Mouse (Mus musculus) colon, adult 2 months (tissue): ENCODE measurements around the gene Srsf6. TPM values are rescaled to one million over a fixed set of nuclear protein-coding genes. Genes with fewer than 3 reads are reported as not detected.

Experiments used
- polyA plus RNA-seq: library from polyadenylated mRNA; depleted of rRNA; stranded (reverse); fragments of >200 nt; gene quantifications from 2 replicates; pipeline ENCODE4 v1.2.3, GENCODE M21; 2012; rRNA removed

The Srsf6 gene
- polyA plus RNA-seq: 99.4 and 119 TPM in 2 replicates

GRCm38 (mm10) chr2:162931123-162931673 is at the start of gene Srsf6:
Gene Srsf6 (plus strand): TSS chr2:162931528.

GRCm38 (mm10) chr2:162943148-162943846 is 12.0 kb downstream of the Srsf6 start, which contains the start of gene L3mbtl1:
Gene L3mbtl1 (plus strand): TSS chr2:162943472.

Other genes with a start within 250 kb of the Srsf6 start
- 0.09 and 0.15 TPM in 2 replicates for gene L3mbtl1, start 11.9 kb downstream of the Srsf6 start, polyA plus RNA-seq
- gene Sgk2, start 55.8 kb downstream of the Srsf6 start, polyA plus RNA-seq: 16.2 and 27.7 TPM in 2 replicates
- 14.6 and 16.8 TPM in 2 replicates for gene Ift52, start 85.8 kb downstream of the Srsf6 start, polyA plus RNA-seq
- 4.4 and 4.7 TPM in 2 replicates for gene Mybl2, start 123.2 kb downstream of the Srsf6 start, polyA plus RNA-seq
- not detected in 2 replicates for gene Gtsf1l, start 156.3 kb downstream of the Srsf6 start, polyA plus RNA-seq